Mouse (Mus musculus) bone marrow, adult 2 months (tissue): ENCODE results near the gene Spred2. TPM values are rescaled to one million over a fixed set of nuclear protein-coding genes. Genes with fewer than 3 reads are reported as not detected.
A peak's percentile ranks its signal among the peaks of the same experiment; 100 is the strongest.
"Not testable (repeated sequence)": the region's sequence is repeated elsewhere in the genome, so short reads cannot be mapped to it uniquely, and the experiment has no call there.

ENCODE experiments used
- H3K27ac ChIP-seq: fragments of 200-500 bp; 2 replicates; pipeline ENCODE4 v1.5.1; 2012; ENCODE audit warnings: low read depth, mild to moderate bottlenecking, control low read depth, inconsistent platforms, low read length; ENCODE audit not compliant: control insufficient read depth, poor library complexity, insufficient read depth
- H3K4me1 ChIP-seq: fragments of 200-500 bp; 2 replicates; pipeline ENCODE4 v1.6.1; 2011; ENCODE audit warnings: low read length; ENCODE audit not compliant: control insufficient read depth, insufficient read depth
- H3K4me3 ChIP-seq: fragments of 200-500 bp; replicated peaks from 2 replicates; pipeline ENCODE3; 2011; ENCODE audit warnings: mild to moderate bottlenecking, low read depth, low read length, control low read depth; ENCODE audit not compliant: control insufficient read depth
- CTCF ChIP-seq: fragments of 200-500 bp; IDR thresholded peaks from 2 replicates; pipeline ENCODE4 v1.5.1; 2011; ENCODE audit warnings: low read length, control low read depth; ENCODE audit not compliant: control insufficient read depth, insufficient read depth
- POLR2A ChIP-seq: fragments of 200-500 bp; IDR thresholded peaks from 2 replicates; pipeline ENCODE4 v1.6.1; 2011; ENCODE audit warnings: low read depth, mild to moderate bottlenecking, control low read depth, low read length, borderline replicate concordance; ENCODE audit not compliant: control insufficient read depth
- WGBS: fragments of 180-500 bp; shearing (Covaris S2); methylation state at CpG from one replicate; pipeline ENCODE4 v1.1.7; 2018; 5-methylcytosine and 5-hydroxymethylcytosine counted together
- polyA plus RNA-seq: library from polyadenylated mRNA; stranded (reverse); fragments of >200 nt; gene quantifications from 2 replicates; pipeline ENCODE4 v1.2.4, GENCODE M21; 2011; ENCODE audit warnings: low replicate concordance; ENCODE audit not compliant: missing spikeins, insufficient read depth, insufficient read length

The Spred2 gene
- polyA plus RNA-seq, 1 experiment, result 7.1 TPM

DNA sequence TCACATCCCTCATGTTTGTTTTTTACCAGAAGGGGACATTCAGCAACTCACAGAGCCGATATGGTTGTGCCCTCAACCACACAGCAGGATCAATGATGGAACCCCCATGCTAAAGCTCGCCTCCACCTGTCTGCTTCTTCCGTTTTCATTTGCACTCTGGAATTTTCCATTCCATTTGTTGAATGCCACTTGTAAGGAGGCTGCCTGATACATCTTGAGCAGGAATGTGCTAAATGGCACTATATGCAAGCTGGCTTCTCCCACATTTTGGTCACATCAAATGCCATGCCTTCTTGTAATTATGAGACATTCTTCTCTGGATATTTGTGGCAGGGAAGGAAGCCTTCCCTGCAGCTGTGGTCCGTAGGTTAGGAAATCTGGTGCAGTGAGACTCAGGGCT is 117.9 kb downstream of the Spred2 start:
- Histone ChIP-seq H3K4me3 (no peak overlapping the region), H3K4me1 (no peaks in the 10 kb centered on the region; the same call in 1 of the 2 replicates), H3K27ac (no peak overlapping the region)
- TF ChIP-seq POLR2A (no peak), CTCF (no peak)
- 85% methylated on average over 4 of the region's 4 CpGs for WGBS

- TF ChIP-seq POLR2A, result no peak
- no peak for TF ChIP-seq CTCF
- Histone ChIP-seq H3K27ac (no peak overlapping the region), H3K4me3 (no peak overlapping the region), H3K4me1 (no peaks in the 10 kb centered on the region; the same call in 1 of the 2 replicates)
- WGBS, result 64% methylated on average over 4 of the region's 4 CpGs
These were observed 119.1 kb downstream of the Spred2 start for GRCm38 (mm10) chr11:20043256-20043655.

DNA sequence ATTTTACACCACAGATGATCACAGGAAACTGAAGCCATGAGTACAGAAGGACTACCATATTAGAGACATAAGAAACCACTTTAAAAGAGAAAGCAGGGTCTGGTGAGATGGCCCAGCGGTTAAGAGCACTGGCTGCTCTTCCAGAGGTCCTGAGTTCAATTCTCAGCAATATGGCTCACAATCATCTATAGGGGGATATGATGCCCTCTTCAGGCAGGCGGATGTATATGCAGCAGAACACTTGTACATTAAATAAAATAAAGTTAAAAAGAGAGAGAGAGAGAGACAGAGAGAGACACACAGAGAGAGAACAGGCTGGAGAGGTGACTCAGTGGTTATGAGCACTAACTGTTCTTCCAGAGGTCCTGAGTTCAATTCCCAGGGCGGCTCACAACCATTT is 121.4 kb downstream of the Spred2 start:
- no peaks in the 10 kb centered on the region; the same call in 1 of the 2 replicates for H3K4me1 ChIP-seq
- 73% methylated on average over 3 of the region's 3 CpGs for WGBS

DNA sequence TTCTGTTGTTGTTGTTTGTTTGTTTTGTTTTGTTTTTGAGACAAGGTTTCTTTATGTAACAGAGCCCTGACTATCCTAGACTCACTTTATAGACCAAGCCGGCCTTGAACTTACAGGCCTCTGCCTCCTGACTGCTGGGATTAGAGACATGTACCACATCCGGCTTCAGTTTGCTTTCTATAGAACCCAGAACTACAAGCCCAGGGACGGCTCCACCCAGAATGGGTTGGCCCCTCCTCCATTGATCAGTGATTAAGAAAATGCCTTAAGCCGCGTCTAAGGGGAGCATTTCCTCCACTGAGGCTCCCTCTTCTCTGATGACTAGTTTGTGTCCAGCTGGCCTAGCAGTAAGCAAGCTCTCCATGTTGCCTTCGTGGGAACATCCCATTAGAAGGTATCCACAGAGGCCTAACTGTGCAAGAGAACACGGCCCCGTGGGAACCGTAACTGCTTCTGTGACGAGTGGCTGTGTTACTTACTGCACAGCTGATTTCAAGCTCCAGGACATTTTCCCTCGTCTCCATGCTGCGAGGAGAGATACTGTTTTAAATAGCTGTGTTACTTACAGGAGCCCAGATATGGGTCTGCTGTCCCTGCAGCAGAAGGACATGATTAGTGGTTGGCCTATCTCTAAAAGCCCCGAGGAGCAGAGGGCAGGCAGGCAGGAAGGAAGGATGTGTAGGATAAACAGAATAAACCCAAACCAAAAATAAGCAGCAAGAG is 128.8 kb downstream of the Spred2 start:
- 0 out of 2 replicates have a peak overlapping the region, but pooled peaks have one; percentile 21 for H3K27ac ChIP-seq
- TF ChIP-seq POLR2A (no peak), CTCF (no peak)
- no peaks in the 10 kb centered on the region for H3K4me1 ChIP-seq
- H3K4me3 ChIP-seq, result no peak overlapping the region
- 60% methylated on average over 13 of the region's 13 CpGs for WGBS

More for the DNA sequence above, 121.4 kb downstream of the Spred2 start:
- no peak overlapping the region for H3K4me3 ChIP-seq
- no peak overlapping the region for H3K27ac ChIP-seq
- TF ChIP-seq CTCF (no peak), POLR2A (no peak)

DNA sequence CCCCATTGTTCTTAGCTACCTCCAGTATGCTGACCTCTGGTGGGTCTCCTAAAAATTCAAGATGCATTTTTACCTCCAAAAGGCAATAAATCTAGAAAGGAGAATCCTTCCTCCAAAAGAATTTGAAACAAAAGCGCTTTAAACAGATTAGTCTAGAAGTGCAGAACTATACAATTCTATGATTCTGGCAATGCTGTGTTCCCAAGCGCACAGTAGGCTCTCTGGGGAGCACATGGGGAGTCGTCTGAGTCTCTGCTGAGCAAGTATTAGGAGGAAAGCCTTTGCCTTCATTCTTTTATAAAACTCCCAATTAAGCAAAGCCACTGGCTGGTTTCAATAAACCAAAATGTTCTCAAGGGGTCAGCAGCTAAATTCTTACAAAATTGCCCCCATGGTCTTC is 129.8 kb downstream of the Spred2 start:
- no peak overlapping the region for H3K27ac ChIP-seq
- no peaks in the 10 kb centered on the region for H3K4me1 ChIP-seq
- 87% methylated on average over 3 of the region's 3 CpGs for WGBS
- no peak for TF ChIP-seq POLR2A
- TF ChIP-seq CTCF, result no peak
- no peak overlapping the region for H3K4me3 ChIP-seq

GRCm38 (mm10) chr11:20054617-20055016 is 130.4 kb downstream of the Spred2 start:
- no peak for TF ChIP-seq POLR2A
- TF ChIP-seq CTCF, result no peak
- Histone ChIP-seq H3K27ac (no peak overlapping the region), H3K4me1 (no peaks in the 10 kb centered on the region), H3K4me3 (no peak overlapping the region)
- WGBS, result 76% methylated on average over 5 of the region's 5 CpGs

DNA sequence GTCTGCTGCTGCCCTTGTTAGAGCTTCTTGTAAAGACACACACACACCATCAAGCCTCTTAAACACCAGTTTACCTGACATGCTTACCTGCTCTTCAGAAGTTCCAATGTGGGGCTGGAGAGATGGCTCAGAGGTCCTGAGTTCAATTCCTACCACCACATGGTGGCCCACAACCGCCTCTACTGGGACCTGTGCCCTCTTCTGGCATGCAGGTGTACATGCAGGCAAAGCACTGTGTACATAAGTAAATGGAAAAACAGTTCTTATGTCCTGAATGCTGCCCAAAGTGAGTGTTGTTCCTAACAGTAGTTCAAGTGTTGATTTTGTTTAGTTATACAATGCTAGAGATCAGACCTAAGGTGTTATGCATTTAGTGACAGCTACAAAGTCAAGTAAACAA is 132.0 kb downstream of the Spred2 start:
- H3K4me1 ChIP-seq, result no peaks in the 10 kb centered on the region
- no peak overlapping the region for H3K27ac ChIP-seq
- WGBS, result 79% methylated on average over 1 of the region's 1 CpGs
- H3K4me3 ChIP-seq, result no peak overlapping the region
- TF ChIP-seq CTCF, result peak; percentile 23; the same call in 1 of the 2 replicates
- no peak for TF ChIP-seq POLR2A

- 90% methylated on average over 2 of the region's 2 CpGs for WGBS
- Histone ChIP-seq H3K4me3 (no peak overlapping the region), H3K4me1 (no peaks in the 10 kb centered on the region), H3K27ac (no peak overlapping the region)
- TF ChIP-seq POLR2A (no peak), CTCF (no peak)
These were observed 133.3 kb downstream of the Spred2 start for GRCm38 (mm10) chr11:20057429-20057828.

- Histone ChIP-seq H3K4me1 (no peaks in the 10 kb centered on the region), H3K4me3 (no peak overlapping the region), H3K27ac (no peak overlapping the region)
- WGBS, result 82% methylated on average over 3 of the region's 3 CpGs
- TF ChIP-seq CTCF (no peak), POLR2A (no peak)
These were observed 135.6 kb downstream of the Spred2 start for GRCm38 (mm10) chr11:20059736-20060135.

DNA sequence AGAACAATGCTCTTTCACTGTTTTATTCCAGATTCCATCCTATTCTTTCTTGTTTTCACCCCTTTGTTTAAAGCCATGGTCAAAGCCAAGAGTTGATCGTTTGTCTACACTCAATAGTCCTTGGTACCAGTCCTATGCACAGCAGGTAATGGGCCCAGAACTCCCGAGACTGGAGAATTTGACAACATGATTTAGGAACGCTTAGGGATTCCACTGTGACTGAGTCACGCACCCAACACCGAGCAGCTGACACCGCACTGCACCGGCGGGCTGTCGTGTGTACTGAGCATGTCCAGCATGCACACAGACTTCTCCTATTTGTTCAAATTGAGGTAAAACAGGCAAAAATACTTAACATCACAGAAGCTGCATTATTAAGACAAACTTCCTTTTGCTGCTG is 138.6 kb downstream of the Spred2 start:
- not testable (repeated sequence) for H3K4me1 ChIP-seq, H3K27ac ChIP-seq, H3K4me3 ChIP-seq
- WGBS, result 90% methylated on average over 9 of the region's 9 CpGs

GRCm38 (mm10) chr11:20064086-20064485 is 139.9 kb downstream of the Spred2 start:
- H3K27ac ChIP-seq, H3K4me3 ChIP-seq, H3K4me1 ChIP-seq: not testable (repeated sequence)
- 95% methylated on average over 2 of the region's 2 CpGs for WGBS
